Mouse (Mus musculus) bone marrow macrophage, adult 2 months (primary cell): ENCODE data around the gene Dcps. TPM values are rescaled to one million over a fixed set of nuclear protein-coding genes. Genes with fewer than 3 reads are reported as not detected.
A peak's percentile ranks its signal among the peaks of the same experiment; 100 is the strongest.

Source experiments
- H3K27ac ChIP-seq: 2 replicates; pipeline ENCODE4 v1.5.1; 2012; ENCODE audit warnings: low read depth, low read length; ENCODE audit not compliant: insufficient read depth
- H3K4me1 ChIP-seq: 2 replicates; pipeline ENCODE4 v1.6.1; 2012; ENCODE audit warnings: low read length; ENCODE audit not compliant: control insufficient read depth, insufficient read depth
- H3K4me3 ChIP-seq: 2 replicates; pipeline ENCODE4 v1.5.1; 2012; ENCODE audit warnings: mild to moderate bottlenecking, low read length, moderate library complexity; ENCODE audit not compliant: insufficient read depth
- CTCF ChIP-seq: IDR thresholded peaks from 2 replicates; pipeline ENCODE4 v1.5.1; 2012; ENCODE audit warnings: low read depth, mild to moderate bottlenecking, low read length, moderate library complexity
- POLR2A ChIP-seq: IDR thresholded peaks from 2 replicates; pipeline ENCODE4 v1.6.1; 2012; ENCODE audit warnings: mild to moderate bottlenecking, low read depth, low read length, borderline replicate concordance
- polyA plus RNA-seq: library from polyadenylated mRNA; stranded (reverse); fragments of >200 nt; gene quantifications from 2 replicates; pipeline ENCODE4 v1.2.4, GENCODE M21; 2012; ENCODE audit not compliant: missing spikeins, insufficient read depth, insufficient read length

Gene Dcps
- polyA plus RNA-seq, 1 experiment = 24.3 TPM

GRCm38 (mm10) chr9:35183359-35183758 lies 7.5 kb upstream of the Dcps start:
- no peak for TF ChIP-seq CTCF
- TF ChIP-seq POLR2A = no peak
- H3K4me3 ChIP-seq = no peak overlapping the region
- peak overlapping the region; percentile 60 for H3K27ac ChIP-seq
- H3K4me1 ChIP-seq = peaks cover 21% of the 10 kb centered on the region

GRCm38 (mm10) chr9:35182832-35183231 lies 7.0 kb upstream of the Dcps start:
- Histone ChIP-seq H3K4me1 (peaks cover 23% of the 10 kb centered on the region), H3K27ac (peak overlapping the region; percentile 60), H3K4me3 (no peak overlapping the region)
- TF ChIP-seq CTCF (no peak), POLR2A (no peak)

- no peak overlapping the region for H3K27ac ChIP-seq
- TF ChIP-seq POLR2A = no peak
- TF ChIP-seq CTCF = no peak
- H3K4me3 ChIP-seq = peak overlapping the region; percentile 82
- peaks cover 13% of the 10 kb centered on the region for H3K4me1 ChIP-seq
Observed at GRCm38 (mm10) chr9:35176124-35176659, 331 bp upstream of the Dcps start.

GRCm38 (mm10) chr9:35173331-35173730 lies 2.5 kb downstream of the Dcps start:
- Histone ChIP-seq H3K4me3 (no peak overlapping the region), H3K27ac (no peak overlapping the region), H3K4me1 (peaks cover 12% of the 10 kb centered on the region)
- TF ChIP-seq CTCF (no peak), POLR2A (no peak)

- TF ChIP-seq POLR2A = no peak
- no peak for TF ChIP-seq CTCF
- no peak overlapping the region for H3K27ac ChIP-seq
- no peak overlapping the region for H3K4me3 ChIP-seq
- peaks cover 9% of the 10 kb centered on the region for H3K4me1 ChIP-seq
Observed at GRCm38 (mm10) chr9:35170071-35170470, 5.8 kb downstream of the Dcps start.

GRCm38 (mm10) chr9:35166798-35167635 lies 8.8 kb downstream of the Dcps start:
- H3K27ac ChIP-seq = no peak overlapping the region
- no peaks in the 10 kb centered on the region for H3K4me1 ChIP-seq
- no peak for TF ChIP-seq POLR2A
- TF ChIP-seq CTCF = no peak
- H3K4me3 ChIP-seq = no peak overlapping the region

GRCm38 (mm10) chr9:35166144-35166797 lies 9.6 kb downstream of the Dcps start:
- H3K27ac ChIP-seq = no peak overlapping the region
- no peak for TF ChIP-seq CTCF
- no peak for TF ChIP-seq POLR2A
- H3K4me3 ChIP-seq = no peak overlapping the region
- no peaks in the 10 kb centered on the region for H3K4me1 ChIP-seq

GRCm38 (mm10) chr9:35164142-35164874 lies 11.6 kb downstream of the Dcps start:
- no peak for TF ChIP-seq CTCF
- Histone ChIP-seq H3K4me1 (no peaks in the 10 kb centered on the region), H3K4me3 (no peak overlapping the region), H3K27ac (no peak overlapping the region)

GRCm38 (mm10) chr9:35163011-35163690 lies 12.7 kb downstream of the Dcps start:
- Histone ChIP-seq H3K4me3 (no peak overlapping the region), H3K4me1 (no peaks in the 10 kb centered on the region), H3K27ac (no peak overlapping the region)
- no peak for TF ChIP-seq POLR2A
- TF ChIP-seq CTCF = no peak
